Mouse (Mus musculus) liver, embryonic 14.5 days (tissue): ENCODE measurements around the gene Accs.

ENCODE experiments used
- CTCF ChIP-seq: IDR thresholded peaks from 2 replicates; pipeline ENCODE4 v1.5.1; 2016; ENCODE audit warnings: antibody characterized with exemption, low read depth, control low read depth
- EP300 ChIP-seq: IDR thresholded peaks from 2 replicates; pipeline ENCODE4 v1.6.1; 2016; ENCODE audit warnings: antibody characterized with exemption, low read depth

DNA sequence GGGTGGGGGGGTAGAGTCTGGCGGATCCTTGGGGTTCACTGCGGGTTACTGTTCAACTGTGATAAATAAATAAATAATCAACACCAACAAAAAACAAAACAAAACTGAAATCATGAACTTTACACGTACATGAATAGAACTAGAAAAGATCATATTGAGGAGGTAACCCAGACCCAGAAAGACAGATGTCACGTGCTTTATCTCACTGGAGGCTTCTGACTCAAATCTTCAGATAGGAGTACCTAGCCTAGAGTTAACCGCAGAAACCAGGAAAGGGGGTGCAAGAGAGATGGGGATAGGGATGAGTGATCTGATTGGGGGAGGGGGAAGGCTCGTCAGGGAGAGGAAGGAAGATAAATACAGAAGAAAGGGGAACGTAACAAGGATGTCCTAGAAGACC, 39.3 kb upstream of the Accs start:
- no peak for TF ChIP-seq CTCF
- no peak for TF ChIP-seq EP300
